Mouse (Mus musculus): ENCODE results near the gene Smpdl3b. TPM values are rescaled to one million over a fixed set of nuclear protein-coding genes. Genes with fewer than 3 reads are reported as not detected.

Smpdl3b gene
- polyA plus RNA-seq, 1 experiment from 2014 or later, result 0.68 TPM

DNA sequence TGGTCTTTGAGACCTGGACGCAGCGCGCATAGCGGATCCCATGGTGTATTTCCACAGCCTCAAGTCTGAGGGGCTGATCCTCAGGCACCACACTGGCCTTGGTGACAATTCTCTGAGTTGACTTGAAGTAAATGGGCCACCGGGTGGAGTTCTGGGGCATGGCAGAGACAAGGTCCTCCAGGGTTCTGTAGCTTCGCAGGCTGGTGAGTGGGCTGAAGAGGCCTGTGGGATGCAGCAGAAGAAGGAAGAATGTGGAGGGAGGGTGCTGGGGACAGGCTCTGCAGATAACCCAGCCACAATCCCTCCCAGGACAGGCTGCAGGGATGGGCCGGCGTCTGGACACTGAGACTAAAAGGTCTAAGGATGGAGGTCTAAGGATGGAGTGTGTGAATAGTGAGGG, 32.7 kb upstream of the Smpdl3b start:
- Histone ChIP-seq H3K27me3 (ENCODE audit: control insufficient read depth, insufficient read depth, low read length) (peaks cover 2% of the 10 kb centered on the region; the same call in 1 of the 2 replicates), H3K9ac (no peak overlapping the region), H3K4me2 (replicated peaks) (no peak overlapping the region), H3K27ac (no peak overlapping the region), H3K36me3 (replicated peaks; ENCODE audit: control insufficient read depth, insufficient read depth) (no peaks in the 10 kb centered on the region), H3K4me1 (replicated peaks; ENCODE audit: control insufficient read depth, insufficient read depth, low read length) (no peaks in the 10 kb centered on the region), H3K4me3 (replicated peaks; ENCODE audit: low read length) (no peak overlapping the region), H3K9me3 (ENCODE audit: control insufficient read depth, low read length) (no peaks in the 10 kb centered on the region)
- ATAC-seq (ENCODE audit: low FRiP score) (no peak), DNase-seq (ENCODE audit: low spot score) (no peak)
- 89% methylated on average over 8 of the region's 8 CpGs for WGBS

DNA sequence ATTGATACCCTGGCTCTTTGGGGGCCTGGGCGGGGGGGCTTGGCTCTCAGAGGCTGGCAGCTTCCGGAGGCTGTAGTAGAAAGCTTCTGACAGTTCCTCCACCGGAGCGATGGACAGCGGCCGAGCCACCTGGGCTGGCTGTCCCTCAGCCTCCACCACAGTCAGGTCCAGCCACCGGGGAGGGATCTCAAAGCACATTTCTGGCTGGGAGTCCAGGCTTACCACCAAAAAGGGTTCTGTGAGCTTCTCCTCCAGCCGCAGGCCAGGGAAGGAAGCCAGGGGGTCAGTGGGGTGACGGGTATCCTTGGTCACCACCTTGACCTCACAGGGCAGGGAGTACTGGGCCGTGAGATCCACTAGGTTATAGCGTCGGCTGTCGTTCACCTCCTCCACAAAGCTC, 28.2 kb upstream of the Smpdl3b start:
- Histone ChIP-seq H3K4me2 (replicated peaks) (no peak overlapping the region), H3K27ac (no peak overlapping the region), H3K27me3 (ENCODE audit: control insufficient read depth, insufficient read depth, low read length) (no peaks in the 10 kb centered on the region), H3K9me3 (ENCODE audit: control insufficient read depth, low read length) (no peaks in the 10 kb centered on the region), H3K4me3 (replicated peaks; ENCODE audit: low read length) (no peak overlapping the region), H3K4me1 (replicated peaks; ENCODE audit: control insufficient read depth, insufficient read depth, low read length) (no peaks in the 10 kb centered on the region), H3K36me3 (replicated peaks; ENCODE audit: control insufficient read depth, insufficient read depth) (no peaks in the 10 kb centered on the region), H3K9ac (no peak overlapping the region)
- ATAC-seq (ENCODE audit: low FRiP score), result no peak
- WGBS, result 89% methylated on average over 13 of the region's 13 CpGs
- DNase-seq (ENCODE audit: low spot score), result no peak

DNA sequence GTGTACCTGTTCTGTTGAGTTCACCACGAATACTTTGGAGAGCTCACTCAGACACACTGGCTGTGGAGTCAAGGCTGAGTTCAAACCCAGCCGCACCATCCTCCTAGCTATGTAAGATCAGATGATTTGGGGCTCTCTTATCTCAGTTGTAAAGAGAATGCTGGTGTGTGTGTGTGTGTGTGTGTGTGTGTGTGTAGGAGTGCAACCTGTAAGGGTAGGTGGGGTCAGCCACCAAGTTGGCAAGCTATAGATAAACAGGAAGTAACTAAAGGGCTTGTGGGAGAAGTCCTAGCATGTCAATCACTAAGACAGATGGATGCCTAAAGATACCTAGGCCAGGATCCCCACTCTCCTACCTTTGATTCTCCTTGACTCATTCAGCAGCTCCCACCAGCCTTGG, 26.7 kb upstream of the Smpdl3b start:
- Histone ChIP-seq H3K9ac (no peak overlapping the region), H3K27me3 (ENCODE audit: control insufficient read depth, insufficient read depth, low read length) (no peaks in the 10 kb centered on the region), H3K27ac (no peak overlapping the region), H3K4me2 (replicated peaks) (no peak overlapping the region), H3K36me3 (replicated peaks; ENCODE audit: control insufficient read depth, insufficient read depth) (peaks cover 9% of the 10 kb centered on the region), H3K9me3 (ENCODE audit: control insufficient read depth, low read length) (no peaks in the 10 kb centered on the region), H3K4me3 (replicated peaks; ENCODE audit: low read length) (no peak overlapping the region), H3K4me1 (replicated peaks; ENCODE audit: control insufficient read depth, insufficient read depth, low read length) (no peaks in the 10 kb centered on the region)
- DNase-seq (ENCODE audit: low spot score) (no peak), ATAC-seq (ENCODE audit: low FRiP score) (no peak)
- 90% methylated on average over 2 of the region's 2 CpGs for WGBS

DNA sequence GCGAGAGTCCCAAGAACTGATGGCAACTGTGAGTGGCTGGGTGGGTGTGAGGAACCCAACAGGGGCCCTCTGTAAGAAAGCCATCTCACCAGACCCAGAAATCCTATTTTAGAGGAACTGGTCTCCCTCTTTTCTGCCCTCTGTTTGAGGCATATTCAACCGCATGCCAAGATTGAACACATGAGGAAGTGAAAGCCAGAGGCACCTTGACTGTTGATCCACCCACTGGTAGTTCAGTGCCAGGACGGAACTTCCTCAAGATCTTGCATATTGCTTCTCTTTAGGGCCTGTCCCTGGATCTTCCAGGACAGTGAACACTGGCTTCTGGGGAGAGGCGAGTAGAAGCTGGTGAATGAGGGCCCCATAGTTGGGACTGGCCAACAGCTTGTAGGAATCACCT, 23.2 kb upstream of the Smpdl3b start:
- no peak for DNase-seq (ENCODE audit: low spot score)
- H3K9me3 ChIP-seq (ENCODE audit: control insufficient read depth, low read length), result no peaks in the 10 kb centered on the region
- no peaks in the 10 kb centered on the region for H3K4me1 ChIP-seq (replicated peaks; ENCODE audit: control insufficient read depth, insufficient read depth, low read length)
- H3K9ac ChIP-seq, result no peak overlapping the region
- H3K27me3 ChIP-seq (ENCODE audit: control insufficient read depth, insufficient read depth, low read length), result no peaks in the 10 kb centered on the region
- no peak overlapping the region for H3K27ac ChIP-seq
- no peak overlapping the region for H3K4me2 ChIP-seq (replicated peaks)
- H3K4me3 ChIP-seq (replicated peaks; ENCODE audit: low read length), result no peak overlapping the region
- 91% methylated on average over 4 of the region's 4 CpGs for WGBS
- ATAC-seq (ENCODE audit: low FRiP score), result no peak
- H3K36me3 ChIP-seq (replicated peaks; ENCODE audit: control insufficient read depth, insufficient read depth), result peaks cover 41% of the 10 kb centered on the region

DNA sequence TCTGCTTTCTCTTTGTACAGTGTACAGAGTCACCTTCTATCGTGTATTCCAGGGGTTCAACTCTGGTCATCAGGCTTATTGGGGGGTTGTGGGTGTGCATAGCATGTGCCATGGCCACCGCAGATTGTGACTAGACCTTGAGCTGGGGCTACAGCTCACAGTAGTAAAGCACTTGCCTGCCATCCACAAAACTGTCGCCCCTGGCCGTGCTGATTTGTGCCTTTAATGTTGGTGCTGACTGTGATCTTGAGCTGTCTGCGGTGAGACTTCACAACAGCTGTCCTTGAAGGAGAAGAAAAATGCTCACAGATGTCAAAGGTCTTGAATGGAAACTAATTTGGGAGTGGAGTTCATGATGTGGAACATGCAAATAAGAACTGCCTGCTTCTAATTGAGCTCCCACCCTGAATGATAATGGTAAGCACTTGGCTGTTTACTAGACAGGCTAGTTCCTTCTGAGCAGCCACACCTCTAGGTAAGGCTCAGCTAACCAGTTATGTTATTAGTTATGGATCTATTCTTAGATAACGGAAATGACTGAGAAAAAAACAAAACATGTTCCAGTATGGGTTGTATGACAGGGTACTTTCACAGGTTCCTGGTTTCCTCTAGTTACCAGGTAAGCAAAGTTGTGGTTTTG, 21.6 kb upstream of the Smpdl3b start:
- Histone ChIP-seq H3K4me1 (replicated peaks; ENCODE audit: control insufficient read depth, insufficient read depth, low read length) (no peaks in the 10 kb centered on the region), H3K4me2 (replicated peaks) (no peak overlapping the region), H3K36me3 (replicated peaks; ENCODE audit: control insufficient read depth, insufficient read depth) (peaks cover 55% of the 10 kb centered on the region), H3K27ac (no peak overlapping the region), H3K27me3 (ENCODE audit: control insufficient read depth, insufficient read depth, low read length) (no peaks in the 10 kb centered on the region), H3K9me3 (ENCODE audit: control insufficient read depth, low read length) (no peaks in the 10 kb centered on the region), H3K9ac (no peak overlapping the region), H3K4me3 (replicated peaks; ENCODE audit: low read length) (no peak overlapping the region)
- ATAC-seq (ENCODE audit: low FRiP score) (no peak), DNase-seq (ENCODE audit: low spot score) (no peak)
- WGBS, result 97% methylated on average over 6 of the region's 6 CpGs

DNA sequence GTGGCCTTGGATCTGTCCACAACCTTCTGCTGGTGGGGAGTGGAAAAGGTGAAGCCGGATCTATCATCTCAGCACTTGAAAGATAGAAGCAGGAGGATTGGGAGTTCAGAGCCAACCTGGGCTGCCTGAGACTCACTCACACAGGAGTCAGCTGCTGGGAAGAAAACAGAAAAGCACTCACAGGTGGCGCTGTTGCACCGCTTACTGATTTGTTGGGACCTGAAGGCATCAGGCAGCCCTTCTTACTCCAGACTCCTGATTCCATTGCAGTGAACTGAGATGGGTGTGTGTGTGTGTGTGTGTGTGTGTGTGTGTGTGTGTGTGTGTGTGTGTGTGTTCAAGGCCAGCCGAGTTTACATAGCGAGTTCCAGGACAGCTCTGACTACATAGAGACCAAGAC, 19.7 kb upstream of the Smpdl3b start:
- no peak for ATAC-seq (ENCODE audit: low FRiP score)
- no peaks in the 10 kb centered on the region for H3K4me1 ChIP-seq (replicated peaks; ENCODE audit: control insufficient read depth, insufficient read depth, low read length)
- no peak overlapping the region for H3K27ac ChIP-seq
- no peak overlapping the region for H3K9ac ChIP-seq
- no peaks in the 10 kb centered on the region for H3K9me3 ChIP-seq (ENCODE audit: control insufficient read depth, low read length)
- 93% methylated on average over 5 of the region's 5 CpGs for WGBS
- peak; percentile 50 for DNase-seq (ENCODE audit: low spot score)
- H3K36me3 ChIP-seq (replicated peaks; ENCODE audit: control insufficient read depth, insufficient read depth), result peaks cover 72% of the 10 kb centered on the region
- no peaks in the 10 kb centered on the region for H3K27me3 ChIP-seq (ENCODE audit: control insufficient read depth, insufficient read depth, low read length)
- H3K4me2 ChIP-seq (replicated peaks), result no peak overlapping the region
- H3K4me3 ChIP-seq (replicated peaks; ENCODE audit: low read length), result no peak overlapping the region

DNA sequence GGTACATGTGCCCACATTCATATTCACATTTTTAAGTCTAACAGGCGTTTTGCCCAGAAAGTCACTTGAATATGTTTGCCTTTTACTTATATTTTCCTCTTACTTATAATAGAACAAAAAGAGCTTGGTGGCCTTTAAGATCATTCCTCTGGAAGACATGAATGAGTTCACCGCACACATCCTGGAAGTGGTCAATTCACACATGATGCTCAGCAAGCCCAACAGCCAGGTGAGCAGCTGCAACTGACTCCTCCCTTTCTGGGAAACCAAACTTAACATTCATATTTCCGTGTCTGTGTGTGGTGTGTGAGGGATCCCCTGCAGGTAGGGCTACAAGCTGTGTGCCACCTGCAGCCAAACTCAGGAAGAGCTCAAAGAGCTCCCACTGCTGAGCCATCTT, 17.9 kb upstream of the Smpdl3b start:
- DNase-seq (ENCODE audit: low spot score) (no peak), ATAC-seq (ENCODE audit: low FRiP score) (no peak)
- 96% methylated on average over 3 of the region's 3 CpGs for WGBS
- no peak overlapping the region for H3K27ac ChIP-seq
- H3K4me3 ChIP-seq (replicated peaks; ENCODE audit: low read length), result no peak overlapping the region
- H3K4me2 ChIP-seq (replicated peaks), result no peak overlapping the region
- no peaks in the 10 kb centered on the region for H3K27me3 ChIP-seq (ENCODE audit: control insufficient read depth, insufficient read depth, low read length)
- H3K9me3 ChIP-seq (ENCODE audit: control insufficient read depth, low read length), result no peaks in the 10 kb centered on the region
- H3K9ac ChIP-seq, result no peak overlapping the region
- peaks cover 73% of the 10 kb centered on the region for H3K36me3 ChIP-seq (replicated peaks; ENCODE audit: control insufficient read depth, insufficient read depth)
- no peaks in the 10 kb centered on the region for H3K4me1 ChIP-seq (replicated peaks; ENCODE audit: control insufficient read depth, insufficient read depth, low read length)

DNA sequence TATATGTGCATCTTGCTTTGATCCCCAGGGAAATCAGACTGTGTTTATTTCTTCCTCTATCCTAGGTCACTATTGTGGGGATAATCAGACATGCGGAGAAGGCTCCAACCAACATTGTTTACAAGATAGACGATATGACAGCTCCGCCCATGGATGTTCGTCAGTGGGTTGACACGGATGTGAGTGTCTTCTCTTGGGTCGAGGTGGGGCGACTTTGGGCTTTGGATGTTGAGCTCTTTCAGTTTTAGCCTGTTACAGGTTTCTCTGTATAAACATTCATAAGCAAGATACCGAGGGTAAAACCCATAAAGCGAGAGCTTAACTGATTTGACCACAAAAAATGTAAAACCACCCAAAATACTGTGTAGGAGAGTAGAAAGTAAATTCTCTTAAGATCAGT, 14.7 kb upstream of the Smpdl3b start:
- H3K27me3 ChIP-seq (ENCODE audit: control insufficient read depth, insufficient read depth, low read length), result no peaks in the 10 kb centered on the region
- no peak overlapping the region for H3K4me3 ChIP-seq (replicated peaks; ENCODE audit: low read length)
- no peaks in the 10 kb centered on the region for H3K9me3 ChIP-seq (ENCODE audit: control insufficient read depth, low read length)
- H3K27ac ChIP-seq, result no peak overlapping the region
- no peak for DNase-seq (ENCODE audit: low spot score)
- H3K4me1 ChIP-seq (replicated peaks; ENCODE audit: control insufficient read depth, insufficient read depth, low read length), result peaks cover 6% of the 10 kb centered on the region; the same call in 1 of the 2 replicates
- H3K4me2 ChIP-seq (replicated peaks), result no peak overlapping the region
- no peak overlapping the region for H3K9ac ChIP-seq
- peaks cover 44% of the 10 kb centered on the region for H3K36me3 ChIP-seq (replicated peaks; ENCODE audit: control insufficient read depth, insufficient read depth)
- no peak for ATAC-seq (ENCODE audit: low FRiP score)
- WGBS, result 95% methylated on average over 9 of the region's 9 CpGs

DNA sequence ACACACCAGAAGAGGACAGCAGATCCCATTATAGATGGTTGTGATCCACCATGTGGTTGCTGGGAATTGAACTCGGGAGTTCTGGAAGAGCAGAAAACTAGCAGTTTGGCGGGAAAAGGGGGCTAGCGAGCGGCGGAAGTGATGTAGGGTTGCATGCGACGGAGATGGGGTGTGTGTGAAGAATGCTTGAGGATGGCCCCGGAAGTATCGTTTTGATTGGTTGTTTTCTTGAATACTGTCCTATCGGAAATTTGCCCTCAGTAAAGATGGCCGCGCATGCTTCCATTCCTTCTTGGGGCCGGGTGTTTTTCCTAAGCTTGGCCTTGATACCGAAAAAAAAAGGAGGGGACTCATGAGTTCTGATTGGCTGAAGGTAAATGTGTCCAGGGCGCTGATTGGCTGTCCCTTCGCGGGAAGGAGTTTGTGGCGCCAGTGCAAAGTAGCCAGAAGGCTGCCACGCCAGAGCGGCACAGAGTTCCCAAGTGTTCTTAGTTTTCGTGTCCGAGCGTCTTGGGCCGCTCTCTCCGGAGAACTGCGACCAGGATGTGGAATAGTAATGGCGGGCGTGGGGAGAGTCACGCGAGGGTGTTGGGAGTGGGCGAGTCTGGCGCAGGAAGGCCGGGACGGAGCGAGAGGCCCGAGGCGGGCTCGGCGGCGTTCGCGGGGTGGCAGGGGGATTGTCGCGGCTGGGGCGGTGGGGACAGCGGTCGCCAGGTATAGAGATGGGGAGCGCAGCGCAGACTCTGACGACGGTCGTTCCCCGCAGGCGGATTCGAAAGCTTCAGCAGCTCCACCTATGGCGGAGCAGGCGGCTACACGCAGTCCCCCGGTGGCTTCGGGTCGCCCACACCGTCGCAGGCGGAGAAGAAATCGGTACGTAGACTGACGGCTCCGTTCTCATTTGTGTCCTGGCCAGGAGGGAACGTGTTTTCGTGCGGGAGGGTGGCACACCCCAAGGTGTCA, 11.1 kb upstream of the Smpdl3b start, which contains the start of gene Rpa2:
Gene Rpa2 (plus strand): TSS at position 419 of the 963 bp plus-strand sequence.
- Histone ChIP-seq H3K36me3 (replicated peaks; ENCODE audit: control insufficient read depth, insufficient read depth) (peaks cover 14% of the 10 kb centered on the region), H3K4me2 (replicated peaks) (peak within 1 kb of the TSS; percentile 93), H3K9me3 (ENCODE audit: control insufficient read depth, low read length) (no peaks in the 10 kb centered on the region), H3K4me1 (replicated peaks; ENCODE audit: control insufficient read depth, insufficient read depth, low read length) (peaks cover 6% of the 10 kb centered on the region; the same call in 1 of the 2 replicates), H3K27ac (no peak within 1 kb of the TSS), H3K9ac (peak within 1 kb of the TSS; percentile 52), H3K27me3 (ENCODE audit: control insufficient read depth, insufficient read depth, low read length) (no peaks in the 10 kb centered on the region), H3K4me3 (replicated peaks; ENCODE audit: low read length) (peak within 1 kb of the TSS; percentile 78)
- peak; percentile 98 for ATAC-seq (ENCODE audit: low FRiP score)
- DNase-seq (ENCODE audit: low spot score), result peak; percentile 100
- under 1% methylated on average over 63 of the region's 71 CpGs for WGBS

Data from hindbrain, embryonic 14.5 days (tissue).